Mouse (Mus musculus) hindbrain, embryonic 15.5 days (tissue): ENCODE results near the gene Nrl. TPM values are rescaled to one million over a fixed set of nuclear protein-coding genes. Genes with fewer than 3 reads are reported as not detected.

ENCODE experiments used
- ATAC-seq: fragments of 200-750 bp; cut with Nextera tagmentation; 2 replicates; pipeline ENCODE4 v1.8.0; 2017; ENCODE audit warnings: low read depth, moderate number of reproducible peaks, moderate TSS enrichment; ENCODE audit not compliant: low FRiP score
- H3K27ac ChIP-seq: fragments of 300-500 bp; sonication (generic); replicated peaks from 2 replicates; pipeline ENCODE4 v1.5.1; 2015; ENCODE audit warnings: mild to moderate bottlenecking, inconsistent platforms
- H3K27me3 ChIP-seq: fragments of 300-500 bp; sonication (generic); 2 replicates; pipeline ENCODE4 v1.6.1; 2015; ENCODE audit warnings: control low read depth, inconsistent platforms
- H3K36me3 ChIP-seq: fragments of 300-500 bp; sonication (generic); 2 replicates; pipeline ENCODE4 v1.6.1; 2015; ENCODE audit warnings: control low read depth, inconsistent platforms
- H3K4me1 ChIP-seq: fragments of 300-500 bp; sonication (generic); replicated peaks from 2 replicates; pipeline ENCODE4 v1.6.1; 2015; ENCODE audit warnings: control low read depth, inconsistent platforms
- H3K4me2 ChIP-seq: fragments of 300-500 bp; sonication (generic); 2 replicates; pipeline ENCODE4 v1.6.1; 2015; ENCODE audit warnings: moderate library complexity, mild to moderate bottlenecking, inconsistent platforms
- H3K4me3 ChIP-seq: fragments of 300-500 bp; sonication (generic); 2 replicates; pipeline ENCODE4 v1.5.1; 2015; ENCODE audit warnings: mild to moderate bottlenecking, inconsistent platforms
- H3K9ac ChIP-seq: fragments of 300-500 bp; sonication (generic); 2 replicates; pipeline ENCODE4 v1.6.1; 2015; ENCODE audit warnings: inconsistent platforms
- H3K9me3 ChIP-seq: fragments of 300-500 bp; sonication (generic); 2 replicates; pipeline ENCODE4 v1.6.1; 2016; ENCODE audit warnings: control low read depth, inconsistent platforms
- WGBS: fragments of 180-500 bp; shearing (Covaris S2); methylation state at CpG from one replicate; pipeline ENCODE4 v1.1.7; 2015; 5-methylcytosine and 5-hydroxymethylcytosine counted together
- polyA plus RNA-seq: library from polyadenylated mRNA; unstranded; fragments of >200 nt; fragmentation: Nextera tagmentation; extraction: Ambion mirVana; gene quantifications from 2 replicates; pipeline ENCODE4 v1.2.1, GENCODE M21; 2015

Gene Nrl
- polyA plus RNA-seq: 0.10 and 0.22 TPM in 2 replicates

GRCm38 (mm10) chr14:55524785-55525184 is at the start of gene Nrl:
Nrl (minus strand) TSS chr14:55524981.
- Histone ChIP-seq H3K4me1 (peaks cover 14% of the 10 kb centered on the region), H3K9me3 (no peaks in the 10 kb centered on the region), H3K4me2 (no peak within 1 kb of the TSS), H3K9ac (no peak within 1 kb of the TSS), H3K27me3 (no peaks in the 10 kb centered on the region), H3K36me3 (no peaks in the 10 kb centered on the region), H3K4me3 (no peak within 1 kb of the TSS), H3K27ac (no peak within 1 kb of the TSS)
- ATAC-seq: no peak
- WGBS: 61% methylated on average over 8 of the region's 8 CpGs

- ATAC-seq: no peak
- peaks cover 31% of the 10 kb centered on the region for H3K36me3 ChIP-seq
- H3K27me3 ChIP-seq: no peaks in the 10 kb centered on the region
- no peak overlapping the region for H3K27ac ChIP-seq
- H3K9me3 ChIP-seq: no peaks in the 10 kb centered on the region
- no peak overlapping the region for H3K4me2 ChIP-seq
- no peak overlapping the region for H3K4me3 ChIP-seq
- no peaks in the 10 kb centered on the region for H3K4me1 ChIP-seq
- H3K9ac ChIP-seq: no peak overlapping the region
Measured at GRCm38 (mm10) chr14:55571760-55572159, 47.0 kb upstream of the Nrl start.

- H3K27ac ChIP-seq: no peak overlapping the region
- no peaks in the 10 kb centered on the region for H3K9me3 ChIP-seq
- whole genome bisulfite sequencing: 95% methylated on average over 2 of the region's 2 CpGs
- no peaks in the 10 kb centered on the region for H3K4me1 ChIP-seq
- no peaks in the 10 kb centered on the region for H3K27me3 ChIP-seq
- H3K4me3 ChIP-seq: no peak overlapping the region
- H3K36me3 ChIP-seq: peaks cover 43% of the 10 kb centered on the region
- H3K4me2 ChIP-seq: no peak overlapping the region
- H3K9ac ChIP-seq: no peak overlapping the region
- no peak for ATAC-seq
Measured at GRCm38 (mm10) chr14:55570588-55570987, 45.8 kb upstream of the Nrl start.

- Histone ChIP-seq H3K27me3 (no peaks in the 10 kb centered on the region), H3K4me1 (peaks cover 2% of the 10 kb centered on the region; the same call in 1 of the 2 replicates), H3K9ac (no peak overlapping the region), H3K27ac (no peak overlapping the region), H3K9me3 (no peaks in the 10 kb centered on the region), H3K4me2 (no peak overlapping the region), H3K36me3 (peaks cover 61% of the 10 kb centered on the region), H3K4me3 (no peak overlapping the region)
- ATAC-seq: no peak
- 95% methylated on average over 3 of the region's 3 CpGs for WGBS
Measured at GRCm38 (mm10) chr14:55567496-55567895, 42.7 kb upstream of the Nrl start.

GRCm38 (mm10) chr14:55565748-55566147 is 41.0 kb upstream of the Nrl start:
- Histone ChIP-seq H3K9ac (no peak overlapping the region), H3K36me3 (peaks cover 61% of the 10 kb centered on the region), H3K4me1 (peaks cover 18% of the 10 kb centered on the region), H3K4me2 (no peak overlapping the region), H3K4me3 (no peak overlapping the region), H3K27me3 (no peaks in the 10 kb centered on the region), H3K9me3 (no peaks in the 10 kb centered on the region), H3K27ac (no peak overlapping the region)
- no peak for ATAC-seq
- 91% methylated on average over 3 of the region's 3 CpGs for WGBS

- no peak for ATAC-seq
- Histone ChIP-seq H3K27ac (no peak overlapping the region), H3K9ac (no peak overlapping the region), H3K9me3 (no peaks in the 10 kb centered on the region), H3K36me3 (peaks cover 44% of the 10 kb centered on the region), H3K4me1 (peaks cover 24% of the 10 kb centered on the region), H3K27me3 (no peaks in the 10 kb centered on the region), H3K4me2 (no peak overlapping the region), H3K4me3 (no peak overlapping the region)
- WGBS: 93% methylated on average over 11 of the region's 11 CpGs
Measured at GRCm38 (mm10) chr14:55563249-55563648, 38.5 kb upstream of the Nrl start.

- Histone ChIP-seq H3K27ac (no peak overlapping the region), H3K4me3 (no peak overlapping the region), H3K27me3 (no peaks in the 10 kb centered on the region), H3K9ac (no peak overlapping the region), H3K4me1 (peaks cover 24% of the 10 kb centered on the region), H3K36me3 (peaks cover 31% of the 10 kb centered on the region), H3K4me2 (0 out of 2 replicates have a peak overlapping the region, but pooled peaks have one; percentile 68), H3K9me3 (no peaks in the 10 kb centered on the region)
- 91% methylated on average over 10 of the region's 10 CpGs for WGBS
- ATAC-seq: no peak
Measured at GRCm38 (mm10) chr14:55561860-55562259, 37.1 kb upstream of the Nrl start.

GRCm38 (mm10) chr14:55560202-55561073 is 35.7 kb upstream of the Nrl start, which contains the start of gene A730061H03Rik:
A730061H03Rik (minus strand) TSS chr14:55560406.
- H3K9me3 ChIP-seq: no peaks in the 10 kb centered on the region
- WGBS: under 1% methylated on average over 51 of the region's 51 CpGs
- ATAC-seq: peak; percentile 97
- peak within 1 kb of the TSS; percentile 73 for H3K9ac ChIP-seq
- H3K36me3 ChIP-seq: peaks cover 17% of the 10 kb centered on the region
- H3K4me2 ChIP-seq: peak within 1 kb of the TSS; percentile 68
- peaks cover 24% of the 10 kb centered on the region for H3K4me1 ChIP-seq
- no peaks in the 10 kb centered on the region for H3K27me3 ChIP-seq
- H3K27ac ChIP-seq: peak within 1 kb of the TSS; percentile 98
- H3K4me3 ChIP-seq: peak within 1 kb of the TSS; percentile 53

GRCm38 (mm10) chr14:55559799-55560201 is 35.0 kb upstream of the Nrl start, which contains the start of gene Dcaf11:
Dcaf11 (plus strand) TSS chr14:55560006.
- H3K4me3 ChIP-seq: peak within 1 kb of the TSS; percentile 53
- WGBS: under 1% methylated on average over 27 of the region's 27 CpGs
- no peaks in the 10 kb centered on the region for H3K9me3 ChIP-seq
- ATAC-seq: peak; percentile 78
- H3K4me2 ChIP-seq: peak within 1 kb of the TSS; percentile 68
- peaks cover 24% of the 10 kb centered on the region for H3K4me1 ChIP-seq
- H3K27ac ChIP-seq: peak within 1 kb of the TSS; percentile 98
- H3K9ac ChIP-seq: peak within 1 kb of the TSS; percentile 73
- no peaks in the 10 kb centered on the region for H3K27me3 ChIP-seq
- peaks cover 11% of the 10 kb centered on the region for H3K36me3 ChIP-seq

GRCm38 (mm10) chr14:55558740-55559448 is 34.1 kb upstream of the Nrl start:
- peak overlapping the region; percentile 98; the same call in 1 of the 2 replicates for H3K27ac ChIP-seq

GRCm38 (mm10) chr14:55557587-55557986 is 32.8 kb upstream of the Nrl start:
- no peak overlapping the region for H3K4me3 ChIP-seq
- no peaks in the 10 kb centered on the region for H3K9me3 ChIP-seq
- no peak for ATAC-seq
- no peak overlapping the region for H3K4me2 ChIP-seq
- no peaks in the 10 kb centered on the region for H3K27me3 ChIP-seq
- peaks cover 24% of the 10 kb centered on the region for H3K4me1 ChIP-seq
- H3K36me3 ChIP-seq: no peaks in the 10 kb centered on the region
- no peak overlapping the region for H3K9ac ChIP-seq
- no peak overlapping the region for H3K27ac ChIP-seq
- WGBS: 89% methylated on average over 3 of the region's 3 CpGs

More at GRCm38 (mm10) chr14:55558740-55559448, 34.1 kb upstream of the Nrl start:
- no peaks in the 10 kb centered on the region for H3K9me3 ChIP-seq
- WGBS: 62% methylated on average over 6 of the region's 6 CpGs
- H3K27me3 ChIP-seq: no peaks in the 10 kb centered on the region
- H3K36me3 ChIP-seq: peaks cover 2% of the 10 kb centered on the region; the same call in 1 of the 2 replicates
- H3K4me3 ChIP-seq: peak overlapping the region; percentile 53
- peaks cover 24% of the 10 kb centered on the region for H3K4me1 ChIP-seq
- no peak for ATAC-seq
- H3K4me2 ChIP-seq: peak overlapping the region; percentile 68
- peak overlapping the region; percentile 73 for H3K9ac ChIP-seq

GRCm38 (mm10) chr14:55557003-55557402 is 32.2 kb upstream of the Nrl start:
- ATAC-seq: no peak
- H3K9ac ChIP-seq: no peak overlapping the region
- no peaks in the 10 kb centered on the region for H3K27me3 ChIP-seq
- H3K27ac ChIP-seq: no peak overlapping the region
- no peak overlapping the region for H3K4me2 ChIP-seq
- 28% methylated on average over 5 of the region's 5 CpGs for WGBS
- H3K4me3 ChIP-seq: no peak overlapping the region
- peaks cover 18% of the 10 kb centered on the region for H3K4me1 ChIP-seq
- H3K36me3 ChIP-seq: no peaks in the 10 kb centered on the region
- no peaks in the 10 kb centered on the region for H3K9me3 ChIP-seq
